Mouse (Mus musculus): ENCODE results near the gene Muc1. TPM values are rescaled to one million over a fixed set of nuclear protein-coding genes. Genes with fewer than 3 reads are reported as not detected.
A peak's percentile ranks its signal among the peaks of the same experiment; 100 is the strongest.

Muc1 gene
- polyA plus RNA-seq, 1 experiment from 2014 or later, result 1.6 TPM

DNA sequence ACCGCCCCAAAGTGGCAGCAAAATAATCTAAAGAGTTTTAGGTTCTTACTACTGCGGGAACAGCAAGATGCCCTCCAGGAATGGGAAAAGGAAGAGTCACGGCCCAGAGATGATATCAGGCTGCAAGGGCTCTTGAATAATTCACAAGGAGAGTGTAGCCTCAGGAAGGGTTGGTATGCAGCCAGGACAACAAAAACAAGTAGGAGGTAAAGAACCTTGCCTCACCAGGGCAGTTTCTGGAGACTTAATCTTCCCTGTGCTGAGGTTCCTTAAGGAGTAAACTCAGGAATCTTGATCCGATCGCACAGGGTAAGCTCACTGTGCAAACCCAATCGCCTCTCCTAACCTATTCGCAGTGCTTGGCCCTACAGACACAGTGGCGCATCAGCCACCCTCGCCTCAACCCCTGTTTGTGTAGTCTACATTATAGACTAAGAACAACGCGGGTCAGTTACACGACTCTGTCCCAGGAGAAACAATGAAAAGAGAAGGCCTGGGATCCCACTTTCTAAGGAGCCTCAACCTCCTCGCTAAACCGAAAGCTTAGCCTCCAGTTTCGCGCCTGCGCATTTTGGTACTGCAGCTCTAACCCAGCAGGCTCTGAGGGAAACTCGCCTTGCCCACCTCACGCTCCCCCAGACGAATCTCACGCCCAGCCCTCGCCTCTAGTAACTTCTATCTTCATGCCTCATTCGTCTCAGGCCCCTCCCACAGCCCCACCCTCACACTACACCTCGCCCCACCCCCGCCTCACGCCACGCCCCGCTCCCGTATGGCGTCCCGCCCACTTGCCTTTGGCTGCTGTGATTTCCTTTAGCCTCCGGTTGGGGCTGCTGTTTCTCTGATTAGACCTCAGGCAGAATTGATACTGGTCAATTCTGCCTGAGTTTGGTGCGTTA is 32.6 kb upstream of the Muc1 start:
- WGBS, result 6% methylated on average over 33 of the region's 33 CpGs
- H3K27ac ChIP-seq, result peak overlapping the region; percentile 84
- H3K27me3 ChIP-seq, result no peaks in the 10 kb centered on the region
- H3K36me3 ChIP-seq, result no peaks in the 10 kb centered on the region
- H3K4me2 ChIP-seq, result peak overlapping the region; percentile 61
- peak overlapping the region; percentile 68 for H3K9ac ChIP-seq
- ATAC-seq (ENCODE audit: insufficient number of reproducible peaks, insufficient read depth, low FRiP score, low TSS enrichment, low read depth), result peak; percentile 95
- H3K9me3 ChIP-seq, result no peaks in the 10 kb centered on the region
- peaks cover 6% of the 10 kb centered on the region for H3K4me1 ChIP-seq
- H3K4me3 ChIP-seq, result peak overlapping the region; percentile 44

DNA sequence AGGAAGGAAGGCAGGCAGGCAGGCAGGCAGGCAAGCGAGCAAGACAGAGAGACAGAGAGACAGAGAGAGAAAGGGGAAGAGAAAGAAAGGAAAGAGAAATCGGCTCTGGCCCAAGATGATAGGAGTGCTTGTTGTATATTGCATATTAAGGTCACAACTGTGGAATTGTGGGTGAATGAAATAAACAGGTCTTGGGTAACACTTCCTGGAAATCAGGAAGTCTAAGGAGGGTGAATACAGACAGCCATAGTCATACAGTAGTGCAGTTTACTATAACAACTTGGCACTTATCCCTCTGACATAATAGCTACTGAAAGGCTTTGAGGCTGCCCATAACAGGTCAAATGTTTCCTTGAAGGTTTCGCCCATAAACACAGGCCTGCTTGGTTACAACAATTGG is 29.0 kb upstream of the Muc1 start:
- H3K36me3 ChIP-seq, result peaks cover 5% of the 10 kb centered on the region; the same call in 1 of the 2 replicates
- no peak overlapping the region for H3K9ac ChIP-seq
- WGBS, result 72% methylated on average over 3 of the region's 3 CpGs
- no peaks in the 10 kb centered on the region for H3K27me3 ChIP-seq
- no peak overlapping the region for H3K4me2 ChIP-seq
- peaks cover 11% of the 10 kb centered on the region for H3K4me1 ChIP-seq
- no peak overlapping the region for H3K27ac ChIP-seq
- H3K4me3 ChIP-seq, result no peak overlapping the region
- H3K9me3 ChIP-seq, result no peaks in the 10 kb centered on the region
- no peak for ATAC-seq (ENCODE audit: insufficient number of reproducible peaks, insufficient read depth, low FRiP score, low TSS enrichment, low read depth)

DNA sequence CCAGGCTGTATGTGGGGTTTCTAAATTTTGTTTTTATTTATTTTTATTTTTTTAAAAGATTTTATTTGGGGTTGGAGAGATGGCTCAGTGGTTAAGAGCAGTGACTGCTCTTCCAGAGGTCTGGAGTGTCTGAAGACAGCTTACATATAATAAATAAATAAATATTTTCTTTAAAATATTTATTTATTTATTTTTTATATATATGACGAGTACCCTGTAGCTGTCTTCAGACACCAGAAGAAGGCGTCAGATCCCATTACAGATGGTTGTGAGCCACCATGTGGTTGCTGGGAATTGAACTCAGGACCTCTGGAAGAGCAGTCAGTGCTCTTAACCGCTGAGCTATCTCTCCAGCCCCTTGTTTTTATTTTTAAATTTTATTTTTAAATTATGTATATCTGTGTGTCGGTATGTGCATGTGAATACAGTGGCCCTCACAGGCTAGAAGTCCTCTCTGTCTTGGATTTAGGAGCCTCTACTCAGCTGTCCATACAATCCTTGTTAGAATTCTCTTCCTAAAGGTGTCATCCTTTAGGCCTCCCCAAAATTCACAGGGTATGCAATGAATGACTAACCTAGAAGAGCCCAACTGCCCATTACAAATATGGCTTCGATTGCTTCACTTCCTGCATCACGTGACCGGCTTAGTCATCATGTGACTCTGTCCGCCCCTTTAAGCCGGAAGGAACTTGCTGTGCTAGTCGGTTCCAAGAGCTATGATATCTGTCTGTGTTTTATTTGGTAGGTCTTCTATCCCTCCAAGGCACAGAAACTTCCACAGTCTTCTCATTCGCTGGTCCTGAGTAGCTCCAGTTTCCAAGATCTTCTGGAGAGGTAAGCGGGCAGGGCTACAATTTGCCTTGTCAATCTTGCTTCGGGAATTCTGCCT is 26.4 kb upstream of the Muc1 start, which contains the start of gene Gba:
Gene Gba (plus strand): TSS at position 676 of the 889 bp plus-strand sequence.
- 25% methylated on average over 13 of the region's 13 CpGs for whole genome bisulfite sequencing
- no peak within 1 kb of the TSS for H3K27ac ChIP-seq

DNA sequence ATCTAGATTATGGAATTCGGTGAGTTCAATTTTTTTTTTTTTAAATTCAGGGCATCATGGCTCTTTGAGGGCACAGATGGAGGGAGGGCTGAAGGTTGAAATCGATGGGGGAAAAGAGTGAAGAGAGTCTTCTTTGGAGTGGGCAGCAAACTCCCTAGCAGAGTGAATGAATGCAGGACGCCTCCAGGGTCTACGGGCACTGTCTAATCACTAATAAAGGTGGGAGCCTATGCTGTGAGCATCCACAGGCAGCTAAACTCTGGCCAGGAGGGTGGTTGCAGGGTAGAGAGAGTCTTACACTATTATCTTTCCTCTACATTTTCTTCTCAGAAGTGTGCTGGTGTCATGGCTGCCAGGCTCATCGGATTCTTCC is 25.7 kb upstream of the Muc1 start:
- Histone ChIP-seq H3K27ac (no peak overlapping the region), H3K36me3 (peaks cover 38% of the 10 kb centered on the region), H3K4me1 (peaks cover 5% of the 10 kb centered on the region), H3K9ac (peak overlapping the region; percentile 73), H3K4me3 (peak overlapping the region; percentile 52), H3K4me2 (peak overlapping the region; percentile 70), H3K9me3 (no peaks in the 10 kb centered on the region), H3K27me3 (no peaks in the 10 kb centered on the region)
- ATAC-seq (ENCODE audit: insufficient number of reproducible peaks, insufficient read depth, low FRiP score, low TSS enrichment, low read depth), result no peak
- WGBS, result 40% methylated on average over 5 of the region's 5 CpGs

More for the DNA sequence above, 26.4 kb upstream of the Muc1 start, which contains the start of gene Gba:
- Histone ChIP-seq H3K4me2 (peak within 1 kb of the TSS; percentile 70), H3K9ac (peak within 1 kb of the TSS; percentile 73), H3K27me3 (no peaks in the 10 kb centered on the region), H3K4me1 (peaks cover 5% of the 10 kb centered on the region), H3K9me3 (no peaks in the 10 kb centered on the region), H3K4me3 (peak within 1 kb of the TSS; percentile 52), H3K36me3 (peaks cover 32% of the 10 kb centered on the region)
- peak; percentile 73 for ATAC-seq (ENCODE audit: insufficient number of reproducible peaks, insufficient read depth, low FRiP score, low TSS enrichment, low read depth)

DNA sequence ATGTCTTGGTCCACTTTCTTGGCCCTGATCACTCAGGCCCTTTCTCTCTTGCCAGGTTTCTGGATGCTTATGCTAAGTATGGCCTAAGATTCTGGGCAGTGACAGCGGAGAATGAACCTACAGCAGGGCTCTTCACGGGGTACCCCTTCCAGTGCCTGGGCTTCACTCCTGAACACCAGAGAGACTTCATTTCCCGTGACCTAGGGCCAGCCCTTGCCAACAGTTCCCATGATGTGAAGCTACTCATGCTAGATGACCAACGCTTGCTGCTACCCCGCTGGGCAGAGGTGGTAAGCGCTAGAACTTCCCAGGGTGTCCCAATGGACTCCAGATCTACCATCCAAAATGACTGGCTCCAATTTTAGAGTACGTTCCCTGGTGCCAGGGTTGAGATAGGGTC is 22.8 kb upstream of the Muc1 start:
- Histone ChIP-seq H3K4me3 (no peak overlapping the region), H3K27ac (no peak overlapping the region), H3K9ac (no peak overlapping the region), H3K4me1 (peaks cover 5% of the 10 kb centered on the region), H3K4me2 (no peak overlapping the region), H3K27me3 (no peaks in the 10 kb centered on the region), H3K36me3 (peaks cover 67% of the 10 kb centered on the region), H3K9me3 (no peaks in the 10 kb centered on the region)
- no peak for ATAC-seq (ENCODE audit: insufficient number of reproducible peaks, insufficient read depth, low FRiP score, low TSS enrichment, low read depth)
- WGBS, result 94% methylated on average over 7 of the region's 7 CpGs

DNA sequence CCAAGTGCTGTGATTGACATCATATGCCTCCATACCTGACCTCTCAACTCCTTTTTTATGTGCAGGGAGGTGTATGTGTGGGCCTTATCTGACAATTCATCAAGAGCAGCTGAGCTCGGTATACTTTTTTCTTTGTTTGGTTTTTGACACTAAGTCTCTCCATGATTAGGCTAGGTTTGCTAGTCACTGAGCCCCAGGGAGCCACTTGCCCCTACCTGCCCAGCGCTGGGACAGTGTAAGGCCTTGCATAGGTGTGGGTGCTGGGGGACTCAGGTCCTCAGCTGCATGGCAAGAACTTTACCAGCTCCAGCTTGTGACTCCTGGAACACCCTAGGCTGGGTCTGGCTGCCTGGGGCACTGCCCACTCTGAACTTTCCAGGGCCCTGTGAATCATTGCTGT is 22.2 kb upstream of the Muc1 start:
- no peaks in the 10 kb centered on the region for H3K27me3 ChIP-seq
- H3K4me2 ChIP-seq, result no peak overlapping the region
- H3K36me3 ChIP-seq, result peaks cover 67% of the 10 kb centered on the region
- H3K9ac ChIP-seq, result no peak overlapping the region
- WGBS, result 86% methylated on average over 2 of the region's 2 CpGs
- H3K9me3 ChIP-seq, result no peaks in the 10 kb centered on the region
- H3K4me3 ChIP-seq, result no peak overlapping the region
- peaks cover 5% of the 10 kb centered on the region for H3K4me1 ChIP-seq
- H3K27ac ChIP-seq, result no peak overlapping the region
- ATAC-seq (ENCODE audit: insufficient number of reproducible peaks, insufficient read depth, low FRiP score, low TSS enrichment, low read depth), result no peak

DNA sequence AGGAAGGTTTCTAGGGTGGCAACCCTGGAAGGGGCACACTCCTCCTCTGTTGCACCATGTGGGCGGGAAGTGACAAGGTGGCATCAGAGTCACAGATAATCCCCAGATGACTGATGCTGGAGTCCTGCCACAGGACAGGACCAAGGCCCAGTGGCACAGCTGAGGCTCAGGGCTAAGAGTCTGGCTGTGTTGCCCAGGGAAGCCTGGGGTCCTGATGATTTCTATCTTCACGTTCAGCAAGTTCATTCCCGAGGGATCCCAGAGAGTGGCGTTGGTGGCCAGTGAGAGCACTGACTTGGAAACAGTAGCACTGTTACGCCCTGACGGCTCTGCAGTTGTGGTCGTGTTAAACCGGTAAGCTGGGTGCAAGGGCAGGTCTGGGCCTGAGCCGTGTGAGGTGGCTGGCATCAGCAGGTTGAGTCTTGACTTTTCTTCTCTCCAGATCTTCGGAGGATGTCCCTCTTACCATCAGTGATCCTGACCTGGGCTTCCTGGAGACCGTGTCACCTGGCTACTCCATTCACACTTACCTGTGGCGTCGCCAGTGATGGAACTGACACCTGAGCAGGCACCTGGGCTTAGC is 20.7 kb upstream of the Muc1 start:
- Histone ChIP-seq H3K27ac (no peak overlapping the region), H3K9ac (no peak overlapping the region)
- 83% methylated on average over 13 of the region's 13 CpGs for WGBS

DNA sequence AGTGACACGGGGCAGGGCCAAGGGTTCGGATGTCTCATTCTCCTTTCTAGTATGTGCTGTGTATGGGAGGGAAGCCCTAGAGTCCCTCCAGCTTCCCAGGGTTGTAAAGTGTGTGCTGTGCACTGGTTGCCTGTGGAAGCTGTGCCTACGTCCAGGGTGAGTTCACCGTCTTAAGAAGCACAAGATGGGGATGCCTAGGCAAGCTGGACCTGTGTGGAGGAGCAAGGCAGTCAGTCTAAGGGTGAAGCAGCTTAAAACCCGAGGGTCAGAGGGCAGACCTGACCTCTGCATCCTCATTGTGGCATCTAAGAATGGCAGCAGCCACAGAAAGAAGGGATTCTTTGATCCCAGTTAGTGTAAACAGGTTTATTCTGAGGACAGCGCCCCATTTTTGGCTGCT is 20.1 kb upstream of the Muc1 start:
- Histone ChIP-seq H3K9me3 (no peaks in the 10 kb centered on the region), H3K4me1 (peaks cover 7% of the 10 kb centered on the region), H3K27ac (no peak overlapping the region), H3K9ac (no peak overlapping the region), H3K27me3 (no peaks in the 10 kb centered on the region), H3K4me2 (no peak overlapping the region), H3K4me3 (no peak overlapping the region), H3K36me3 (peaks cover 67% of the 10 kb centered on the region)
- WGBS, result 80% methylated on average over 6 of the region's 6 CpGs
- no peak for ATAC-seq (ENCODE audit: insufficient number of reproducible peaks, insufficient read depth, low FRiP score, low TSS enrichment, low read depth)

More for the DNA sequence above, 20.7 kb upstream of the Muc1 start:
- no peak overlapping the region for H3K4me2 ChIP-seq
- H3K36me3 ChIP-seq, result peaks cover 67% of the 10 kb centered on the region
- H3K4me1 ChIP-seq, result peaks cover 10% of the 10 kb centered on the region
- no peaks in the 10 kb centered on the region for H3K9me3 ChIP-seq
- no peak overlapping the region; the same call in 1 of the 2 replicates for H3K4me3 ChIP-seq
- no peaks in the 10 kb centered on the region for H3K27me3 ChIP-seq
- no peak for ATAC-seq (ENCODE audit: insufficient number of reproducible peaks, insufficient read depth, low FRiP score, low TSS enrichment, low read depth)

DNA sequence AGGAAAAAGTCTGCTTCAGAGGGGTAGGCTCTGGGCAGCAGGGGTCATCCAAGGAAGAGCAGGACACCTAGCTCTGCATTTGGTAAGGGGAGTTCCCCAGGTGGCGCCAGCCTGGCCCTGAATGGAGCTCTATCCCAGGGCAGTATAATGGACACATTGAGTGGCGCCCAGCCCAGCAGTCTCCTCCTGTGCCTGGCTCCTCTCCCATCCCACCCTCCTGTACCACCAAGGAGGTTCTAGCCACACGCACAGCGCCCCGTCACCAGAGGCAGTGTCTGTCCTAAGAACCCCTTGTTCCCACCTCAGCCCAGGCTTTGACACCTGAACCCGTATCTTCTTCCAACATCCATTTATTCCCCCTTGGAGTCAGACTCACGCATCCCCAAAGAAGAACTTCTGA is 19.1 kb upstream of the Muc1 start:
- Histone ChIP-seq H3K36me3 (peaks cover 63% of the 10 kb centered on the region), H3K9me3 (no peaks in the 10 kb centered on the region), H3K4me1 (peaks cover 8% of the 10 kb centered on the region), H3K4me3 (no peak overlapping the region), H3K4me2 (no peak overlapping the region), H3K9ac (no peak overlapping the region), H3K27me3 (no peaks in the 10 kb centered on the region), H3K27ac (no peak overlapping the region)
- no peak for ATAC-seq (ENCODE audit: insufficient number of reproducible peaks, insufficient read depth, low FRiP score, low TSS enrichment, low read depth)
- WGBS, result 91% methylated on average over 7 of the region's 7 CpGs

DNA sequence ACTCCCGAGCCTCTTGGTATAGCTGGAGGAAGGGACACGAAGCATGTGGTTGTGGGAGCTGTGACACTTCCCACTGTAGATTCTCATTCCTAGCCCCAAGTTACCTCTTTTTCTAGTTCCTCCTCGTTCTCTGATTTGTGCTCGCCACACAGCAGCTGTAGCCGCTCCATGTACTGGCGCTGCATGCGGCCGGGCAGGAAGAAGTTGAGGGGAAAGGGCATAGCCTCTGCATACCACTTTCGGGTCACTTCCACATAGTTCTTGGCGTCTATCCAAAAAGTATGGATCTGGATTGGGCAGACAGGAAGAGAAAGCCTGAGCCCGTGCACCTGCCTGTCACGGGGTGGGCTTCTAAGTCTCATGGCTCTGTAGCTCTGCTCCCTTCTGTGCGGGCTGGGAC is 18.7 kb upstream of the Muc1 start:
- H3K9ac ChIP-seq, result no peak overlapping the region

DNA sequence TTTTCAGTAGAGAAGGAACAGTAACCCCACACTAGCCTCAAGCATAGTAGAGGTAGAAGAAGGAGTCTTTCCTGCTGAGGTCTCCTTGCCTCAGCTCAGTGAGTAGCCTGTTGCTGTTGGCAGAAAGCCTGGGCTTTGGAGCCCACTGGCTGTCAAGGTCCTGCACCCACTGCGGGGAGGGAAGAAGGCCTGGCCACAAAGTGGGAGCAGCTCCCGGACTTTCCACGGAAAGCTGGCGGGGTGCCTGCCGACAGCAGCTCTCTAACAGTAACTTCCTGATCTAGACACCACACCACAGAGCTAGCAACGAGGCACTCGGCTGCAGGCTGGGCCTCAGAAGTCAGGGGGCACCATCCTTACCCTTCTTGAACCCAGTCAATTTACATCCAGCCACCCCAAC is 18.1 kb upstream of the Muc1 start:
- H3K27ac ChIP-seq, result peak overlapping the region; percentile 55; the same call in 1 of the 2 replicates
- 81% methylated on average over 7 of the region's 7 CpGs for WGBS
- no peak for ATAC-seq (ENCODE audit: insufficient number of reproducible peaks, insufficient read depth, low FRiP score, low TSS enrichment, low read depth)
- H3K4me3 ChIP-seq, result no peak overlapping the region
- no peak overlapping the region; the same call in 1 of the 2 replicates for H3K9ac ChIP-seq
- peaks cover 18% of the 10 kb centered on the region for H3K4me1 ChIP-seq
- peaks cover 53% of the 10 kb centered on the region for H3K36me3 ChIP-seq
- H3K4me2 ChIP-seq, result no peak overlapping the region
- H3K9me3 ChIP-seq, result no peaks in the 10 kb centered on the region
- no peaks in the 10 kb centered on the region for H3K27me3 ChIP-seq

More for the DNA sequence above, 18.7 kb upstream of the Muc1 start:
- Histone ChIP-seq H3K9me3 (no peaks in the 10 kb centered on the region), H3K4me1 (peaks cover 13% of the 10 kb centered on the region), H3K36me3 (peaks cover 59% of the 10 kb centered on the region), H3K27ac (no peak overlapping the region), H3K27me3 (no peaks in the 10 kb centered on the region), H3K4me3 (no peak overlapping the region), H3K4me2 (no peak overlapping the region)
- no peak for ATAC-seq (ENCODE audit: insufficient number of reproducible peaks, insufficient read depth, low FRiP score, low TSS enrichment, low read depth)
- WGBS, result 82% methylated on average over 13 of the region's 13 CpGs

All from embryonic facial prominence, embryonic 13.5 days (tissue).